Mouse (Mus musculus): ENCODE data around the gene Slc2a5.
A peak's percentile ranks its signal among the peaks of the same experiment; 100 is the strongest.

The Slc2a5 gene

GRCm38 (mm10) chr4:150119055-150119454 is at the start of gene Slc2a5:
Gene Slc2a5 (plus strand): TSS chr4:150119283.
- no peak for DNase-seq (ENCODE audit: low read depth, low spot score)

- DNase-seq (ENCODE audit: low read depth, low spot score), result peak; percentile 82
Measured at GRCm38 (mm10) chr4:150070136-150070535, 48.9 kb upstream of the Slc2a5 start.

- DNase-seq (ENCODE audit: low read depth, low spot score), result no peak
Measured at GRCm38 (mm10) chr4:150072416-150073101, 46.5 kb upstream of the Slc2a5 start.

GRCm38 (mm10) chr4:150073102-150073473 is 46.0 kb upstream of the Slc2a5 start:
- DNase-seq (ENCODE audit: low read depth, low spot score), result peak; percentile 64

GRCm38 (mm10) chr4:150075350-150075749 is 43.7 kb upstream of the Slc2a5 start:
- no peak for DNase-seq (ENCODE audit: low read depth, low spot score)

GRCm38 (mm10) chr4:150076147-150076546 is 42.9 kb upstream of the Slc2a5 start:
- no peak for DNase-seq (ENCODE audit: low read depth, low spot score)

GRCm38 (mm10) chr4:150078646-150079045 is 40.4 kb upstream of the Slc2a5 start:
- DNase-seq (ENCODE audit: low read depth, low spot score), result no peak

GRCm38 (mm10) chr4:150079244-150079643 is 39.8 kb upstream of the Slc2a5 start:
- DNase-seq (ENCODE audit: low read depth, low spot score), result no peak

- DNase-seq (ENCODE audit: low read depth, low spot score), result no peak
Measured at GRCm38 (mm10) chr4:150080330-150080967, 38.6 kb upstream of the Slc2a5 start.

- DNase-seq (ENCODE audit: low read depth, low spot score), result no peak
Measured at GRCm38 (mm10) chr4:150085366-150085765, 33.7 kb upstream of the Slc2a5 start.

- no peak for DNase-seq (ENCODE audit: low read depth, low spot score)
Measured at GRCm38 (mm10) chr4:150086841-150087160, 32.3 kb upstream of the Slc2a5 start.

- DNase-seq (ENCODE audit: low read depth, low spot score), result peak; percentile 82
Measured at GRCm38 (mm10) chr4:150087161-150087889, 31.8 kb upstream of the Slc2a5 start, which contains the start of gene Gpr157. Gene Gpr157 (plus strand): TSS chr4:150087365.

- no peak for DNase-seq (ENCODE audit: low read depth, low spot score)
Measured at GRCm38 (mm10) chr4:150087890-150088530, 31.1 kb upstream of the Slc2a5 start.

GRCm38 (mm10) chr4:150089121-150089520 is 30.0 kb upstream of the Slc2a5 start:
- DNase-seq (ENCODE audit: low read depth, low spot score), result no peak

GRCm38 (mm10) chr4:150091887-150092582 is 27.0 kb upstream of the Slc2a5 start:
- DNase-seq (ENCODE audit: low read depth, low spot score), result no peak

GRCm38 (mm10) chr4:150092583-150092902 is 26.5 kb upstream of the Slc2a5 start:
- no peak for DNase-seq (ENCODE audit: low read depth, low spot score)

- DNase-seq (ENCODE audit: low read depth, low spot score), result no peak
Measured at GRCm38 (mm10) chr4:150093560-150094462, 25.3 kb upstream of the Slc2a5 start.

GRCm38 (mm10) chr4:150094463-150094789 is 24.7 kb upstream of the Slc2a5 start:
- DNase-seq (ENCODE audit: low read depth, low spot score), result no peak

- DNase-seq (ENCODE audit: low read depth, low spot score), result no peak
Measured at GRCm38 (mm10) chr4:150096309-150096708, 22.8 kb upstream of the Slc2a5 start.

- no peak for DNase-seq (ENCODE audit: low read depth, low spot score)
Measured at GRCm38 (mm10) chr4:150097847-150098246, 21.2 kb upstream of the Slc2a5 start.

GRCm38 (mm10) chr4:150098880-150099279 is 20.2 kb upstream of the Slc2a5 start:
- DNase-seq (ENCODE audit: low read depth, low spot score), result peak; percentile 87
